Mouse (Mus musculus) small intestine, adult 2 months (tissue): ENCODE data around the gene Polr3gl.

Experiments
- CTCF ChIP-seq: fragments of 200-500 bp; IDR thresholded peaks from 2 replicates; pipeline ENCODE4 v1.5.1; 2012; ENCODE audit warnings: low read depth, mild to moderate bottlenecking, control low read depth, inconsistent platforms, low read length, moderate library complexity, mixed read lengths; ENCODE audit not compliant: insufficient replicate concordance, insufficient read length; ENCODE audit errors: extremely low read depth
- POLR2A ChIP-seq: fragments of 200-500 bp; IDR thresholded peaks from 2 replicates; pipeline ENCODE4 v1.6.1; 2012; ENCODE audit warnings: low read depth, mild to moderate bottlenecking, control low read depth, inconsistent platforms, low read length, moderate library complexity

GRCm38 (mm10) chr3:96606618-96607017, 12.6 kb upstream of the Polr3gl start:
- TF ChIP-seq CTCF (no peak), POLR2A (no peak)
